Mouse (Mus musculus) cerebellum, adult 9-11 months (tissue): ENCODE results near the gene Rsu1.

Source experiments
- DNase-seq: peaks from one replicate; pipeline ENCODE4 v3.0.0; 2022

The Rsu1 gene

DNA sequence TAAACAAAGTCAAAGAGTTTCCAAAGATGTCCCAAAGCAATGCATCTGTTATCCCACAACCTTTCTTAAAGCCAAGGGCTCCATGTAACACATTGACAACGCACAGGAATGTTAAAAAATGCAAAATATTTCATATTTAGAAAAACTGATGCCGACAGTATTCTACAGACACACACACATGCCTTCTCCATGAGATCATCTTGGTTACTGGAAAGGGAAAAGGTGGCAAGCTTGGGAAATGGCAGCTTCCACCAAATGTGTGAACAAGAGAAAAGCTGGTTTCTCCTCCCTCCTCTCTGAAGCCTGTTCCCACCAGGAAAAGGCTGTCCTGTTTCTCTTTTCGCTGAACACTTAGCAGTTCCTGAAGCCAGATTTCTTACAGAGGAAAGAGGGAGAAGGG, 232.4 kb downstream of the Rsu1 start:
- no peak for DNase-seq
